Mouse (Mus musculus): Measurements from ENCODE around the gene Cela1. TPM values are rescaled to one million over a fixed set of nuclear protein-coding genes. Genes with fewer than 3 reads are reported as not detected.

The Cela1 gene
- polyA plus RNA-seq, 1 experiment from 2014 or later: 1.2 TPM

DNA sequence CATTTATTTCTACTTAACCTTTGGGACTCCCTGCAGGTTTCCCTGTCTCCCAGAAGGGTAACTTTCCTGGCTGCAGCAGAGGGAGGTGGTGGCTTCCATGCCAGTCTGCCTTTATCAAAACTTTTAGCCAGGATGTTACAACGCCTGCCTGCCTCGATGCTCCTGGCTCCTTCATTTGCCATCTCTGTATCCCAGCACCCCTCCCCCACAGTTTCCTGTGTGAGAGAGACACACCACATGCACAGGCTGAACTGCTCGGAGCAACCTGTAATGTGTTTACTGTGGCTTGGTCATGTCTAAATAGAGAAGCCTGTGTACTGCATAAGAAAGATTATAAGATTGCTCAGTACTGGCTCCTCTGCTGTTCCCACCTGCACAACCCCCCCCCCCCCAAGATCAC is 7.3 kb downstream of the Cela1 start:
- Histone ChIP-seq H3K36me3 (no peaks in the 10 kb centered on the region), H3K27me3 (no peaks in the 10 kb centered on the region), H3K4me1 (replicated peaks) (no peaks in the 10 kb centered on the region), H3K4me3 (no peak overlapping the region), H3K9me3 (no peaks in the 10 kb centered on the region), H3K4me2 (no peak overlapping the region), H3K9ac (no peak overlapping the region), H3K27ac (replicated peaks) (no peak overlapping the region)
- 54% methylated on average over 3 of the region's 3 CpGs for WGBS
- ATAC-seq (ENCODE audit: low FRiP score, low read depth): no peak

DNA sequence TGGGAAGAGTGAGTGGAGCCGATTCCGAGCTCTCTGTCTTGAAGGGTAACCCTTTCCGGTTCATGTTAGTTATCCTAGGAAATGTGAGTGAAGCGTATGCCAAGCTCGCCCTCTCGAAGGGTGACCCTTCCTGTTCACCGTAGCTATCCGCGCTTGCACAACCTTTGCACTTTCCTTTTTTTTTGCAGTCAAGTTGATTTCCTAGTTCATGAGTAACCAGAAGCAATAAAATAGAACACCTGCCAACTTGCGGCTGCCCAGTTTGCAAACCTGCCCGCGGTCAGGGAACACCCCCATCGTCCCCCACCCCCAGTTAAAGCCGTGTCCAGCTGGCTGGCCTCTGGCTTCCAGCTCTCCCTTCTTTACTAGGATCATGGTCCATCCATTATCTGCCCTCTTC is 8.7 kb downstream of the Cela1 start:
- H3K4me3 ChIP-seq: no peak overlapping the region
- ATAC-seq (ENCODE audit: low FRiP score, low read depth): no peak
- no peaks in the 10 kb centered on the region for H3K36me3 ChIP-seq
- no peaks in the 10 kb centered on the region for H3K4me1 ChIP-seq (replicated peaks)
- H3K4me2 ChIP-seq: no peak overlapping the region
- no peaks in the 10 kb centered on the region for H3K9me3 ChIP-seq
- no peak overlapping the region for H3K27ac ChIP-seq (replicated peaks)
- H3K9ac ChIP-seq: no peak overlapping the region
- no peaks in the 10 kb centered on the region for H3K27me3 ChIP-seq
- 91% methylated on average over 14 of the region's 14 CpGs for WGBS

DNA sequence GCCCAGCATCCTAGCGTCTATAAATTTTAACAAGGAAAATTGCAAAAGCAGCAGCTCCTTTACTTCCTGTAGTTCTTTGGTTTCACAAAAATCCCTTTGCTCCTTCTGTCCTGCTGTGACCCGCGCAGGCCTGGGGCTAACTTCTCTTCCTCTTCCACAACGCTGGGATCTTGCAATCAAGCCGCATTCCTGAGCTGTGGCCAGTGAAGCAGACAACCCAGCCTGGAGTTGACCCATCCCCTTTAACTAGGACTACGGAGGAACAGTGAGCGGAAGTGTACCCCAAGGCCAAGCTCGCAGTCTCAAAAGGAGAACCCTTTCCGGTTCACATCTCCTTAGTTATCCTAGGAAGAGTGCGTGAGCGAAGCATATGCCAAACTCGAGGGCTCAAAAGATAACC is 9.1 kb downstream of the Cela1 start:
- no peak overlapping the region for H3K27ac ChIP-seq (replicated peaks)
- H3K9ac ChIP-seq: no peak overlapping the region
- H3K36me3 ChIP-seq: no peaks in the 10 kb centered on the region
- no peak overlapping the region for H3K4me3 ChIP-seq
- no peak for ATAC-seq (ENCODE audit: low FRiP score, low read depth)
- WGBS: 86% methylated on average over 12 of the region's 12 CpGs
- H3K27me3 ChIP-seq: no peaks in the 10 kb centered on the region
- no peaks in the 10 kb centered on the region for H3K4me1 ChIP-seq (replicated peaks)
- no peak overlapping the region for H3K4me2 ChIP-seq
- H3K9me3 ChIP-seq: no peaks in the 10 kb centered on the region

DNA sequence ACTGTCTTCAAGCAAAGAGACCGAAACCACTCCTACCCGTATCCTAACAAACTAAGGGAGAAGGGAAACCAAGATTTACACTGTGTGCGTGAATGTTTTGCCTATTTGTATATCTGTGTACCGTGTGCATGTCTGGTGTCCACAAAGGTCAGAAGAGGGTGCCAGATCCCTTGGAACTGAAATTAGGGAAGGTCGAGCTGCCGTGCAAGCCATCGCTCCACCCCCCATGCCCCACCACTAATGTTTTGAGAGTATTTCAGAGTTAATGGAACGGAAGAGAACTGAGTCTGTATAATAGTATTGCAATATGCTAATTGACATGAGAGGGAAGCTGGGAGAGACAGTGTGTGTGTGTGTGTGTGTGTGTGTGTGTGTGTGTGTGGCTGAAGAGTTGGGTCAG is 10.0 kb downstream of the Cela1 start:
- Histone ChIP-seq H3K4me3 (no peak overlapping the region), H3K27me3 (no peaks in the 10 kb centered on the region), H3K4me1 (replicated peaks) (no peaks in the 10 kb centered on the region), H3K4me2 (no peak overlapping the region), H3K9ac (no peak overlapping the region), H3K36me3 (no peaks in the 10 kb centered on the region), H3K9me3 (no peaks in the 10 kb centered on the region), H3K27ac (replicated peaks) (no peak overlapping the region)
- 78% methylated on average over 8 of the region's 8 CpGs for WGBS
- ATAC-seq (ENCODE audit: low FRiP score, low read depth): no peak

DNA sequence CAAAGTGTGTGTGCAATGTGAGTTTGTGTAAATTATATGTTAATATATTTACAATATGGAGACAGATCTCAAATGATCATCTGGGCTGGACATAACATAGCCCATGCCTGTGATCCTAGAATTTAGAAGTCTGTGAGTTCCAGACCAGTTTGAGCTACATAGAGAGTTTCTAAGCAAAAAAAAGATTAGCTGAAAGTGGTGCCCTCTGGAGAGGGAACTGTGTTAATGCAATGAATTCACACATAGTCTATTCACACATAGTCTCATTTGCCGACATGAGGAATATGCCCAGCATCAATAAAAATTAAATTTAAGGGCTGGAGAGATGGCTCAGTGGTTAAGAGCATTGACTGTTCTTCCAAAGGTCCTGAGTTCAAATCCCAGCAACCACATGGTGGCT is 11.2 kb downstream of the Cela1 start:
- ATAC-seq (ENCODE audit: low FRiP score, low read depth): no peak

DNA sequence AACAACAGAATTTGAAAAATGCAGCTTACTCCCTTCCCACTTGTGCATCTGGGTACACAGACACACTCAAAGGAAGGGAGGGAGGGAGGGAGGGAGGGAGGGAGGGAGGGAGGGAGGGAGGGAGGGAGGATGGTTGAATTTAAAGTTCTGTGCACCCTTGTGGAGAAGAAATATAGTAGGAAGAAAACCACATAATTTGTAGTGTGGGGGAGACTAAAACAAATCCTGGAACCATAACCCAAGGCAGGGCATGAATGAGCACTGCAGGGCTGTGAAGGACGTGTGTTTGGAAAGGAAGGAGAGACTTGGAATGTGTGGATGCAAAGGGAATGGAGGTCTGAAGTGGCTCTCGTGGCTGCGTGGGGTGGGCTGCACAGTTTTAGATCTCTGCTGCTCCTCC is 12.2 kb downstream of the Cela1 start:
- Histone ChIP-seq H3K27me3 (no peaks in the 10 kb centered on the region), H3K27ac (replicated peaks) (no peak overlapping the region), H3K4me2 (no peak overlapping the region), H3K9ac (no peak overlapping the region), H3K4me1 (replicated peaks) (no peaks in the 10 kb centered on the region), H3K9me3 (no peaks in the 10 kb centered on the region), H3K4me3 (no peak overlapping the region), H3K36me3 (no peaks in the 10 kb centered on the region)
- ATAC-seq (ENCODE audit: low FRiP score, low read depth): no peak
- 63% methylated on average over 3 of the region's 3 CpGs for WGBS

More for the DNA sequence above, 11.2 kb downstream of the Cela1 start:
- Histone ChIP-seq H3K27me3 (no peaks in the 10 kb centered on the region), H3K9ac (no peak overlapping the region), H3K4me2 (no peak overlapping the region), H3K4me3 (no peak overlapping the region), H3K36me3 (no peaks in the 10 kb centered on the region), H3K4me1 (replicated peaks) (no peaks in the 10 kb centered on the region), H3K9me3 (no peaks in the 10 kb centered on the region), H3K27ac (replicated peaks) (no peak overlapping the region)
- 91% methylated on average over 1 of the region's 1 CpGs for WGBS

DNA sequence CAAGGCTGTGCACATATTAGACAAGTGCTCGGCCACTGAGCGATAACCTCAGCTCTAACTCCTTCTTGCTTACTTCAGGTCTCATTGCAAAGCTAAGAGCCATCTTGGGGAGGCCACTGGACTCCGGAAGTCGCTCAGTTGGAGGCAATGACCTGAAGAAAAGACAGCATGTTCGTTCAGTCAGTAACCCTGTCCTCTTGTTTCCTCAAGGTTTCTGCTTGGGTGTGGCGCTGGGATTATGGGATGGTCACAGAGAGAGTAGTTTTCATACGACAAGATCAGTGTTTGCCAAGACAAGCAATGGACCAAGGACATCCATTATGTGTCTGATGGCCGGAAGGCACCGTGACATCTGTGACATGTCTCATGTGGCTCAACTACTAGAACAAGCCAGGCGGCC is 13.2 kb downstream of the Cela1 start:
- Histone ChIP-seq H3K36me3 (no peaks in the 10 kb centered on the region), H3K4me1 (replicated peaks) (no peaks in the 10 kb centered on the region), H3K4me2 (no peak overlapping the region), H3K9me3 (no peaks in the 10 kb centered on the region), H3K27me3 (no peaks in the 10 kb centered on the region), H3K9ac (no peak overlapping the region), H3K4me3 (no peak overlapping the region), H3K27ac (replicated peaks) (no peak overlapping the region)
- 92% methylated on average over 10 of the region's 10 CpGs for WGBS
- ATAC-seq (ENCODE audit: low FRiP score, low read depth): no peak

DNA sequence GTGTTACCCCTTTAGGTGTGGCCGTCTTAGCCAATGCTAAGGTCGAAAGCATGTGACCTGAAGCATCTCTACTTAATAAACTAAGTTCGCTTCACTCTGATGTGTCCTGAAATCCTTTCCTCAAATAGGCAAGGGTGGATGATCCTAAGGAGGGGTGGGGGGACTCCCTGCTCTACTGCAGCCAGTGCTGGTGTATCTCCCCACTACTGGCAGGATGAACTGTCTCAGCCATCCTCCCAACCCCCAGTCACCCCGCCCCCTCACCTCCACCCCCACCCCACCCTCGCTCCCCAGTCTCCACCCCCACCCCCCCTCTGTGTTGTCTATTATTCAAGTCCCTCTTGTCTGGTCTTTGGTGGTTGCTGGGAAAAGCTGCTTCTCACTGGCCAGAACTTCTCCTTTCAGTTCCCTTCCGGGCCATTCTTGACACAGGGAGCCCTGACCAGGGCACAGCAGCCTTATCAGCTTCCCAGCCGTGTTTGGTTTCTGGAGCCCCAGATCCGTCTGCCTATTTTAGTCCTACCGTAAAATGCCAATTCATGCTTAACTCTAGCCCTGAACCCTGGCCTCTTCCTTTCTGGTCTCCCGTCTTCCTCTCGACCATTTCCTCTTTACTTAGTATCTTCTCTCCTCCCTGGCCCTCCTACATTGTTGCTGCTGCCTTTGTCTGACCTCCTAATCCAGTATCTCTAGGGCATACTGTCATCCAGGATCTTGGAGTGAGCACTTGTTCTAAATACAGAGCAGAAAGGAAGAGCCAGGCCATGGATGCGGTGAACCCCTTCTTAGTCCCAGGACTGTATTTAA is 13.9 kb downstream of the Cela1 start:
- H3K4me2 ChIP-seq: no peak overlapping the region
- no peak overlapping the region for H3K9ac ChIP-seq
- 42% methylated on average over 12 of the region's 12 CpGs for WGBS
- ATAC-seq (ENCODE audit: low FRiP score, low read depth): no peak
- no peaks in the 10 kb centered on the region for H3K4me1 ChIP-seq (replicated peaks)
- no peaks in the 10 kb centered on the region for H3K27me3 ChIP-seq
- no peaks in the 10 kb centered on the region for H3K36me3 ChIP-seq
- no peak overlapping the region for H3K4me3 ChIP-seq
- no peaks in the 10 kb centered on the region for H3K9me3 ChIP-seq
- no peak overlapping the region for H3K27ac ChIP-seq (replicated peaks)

DNA sequence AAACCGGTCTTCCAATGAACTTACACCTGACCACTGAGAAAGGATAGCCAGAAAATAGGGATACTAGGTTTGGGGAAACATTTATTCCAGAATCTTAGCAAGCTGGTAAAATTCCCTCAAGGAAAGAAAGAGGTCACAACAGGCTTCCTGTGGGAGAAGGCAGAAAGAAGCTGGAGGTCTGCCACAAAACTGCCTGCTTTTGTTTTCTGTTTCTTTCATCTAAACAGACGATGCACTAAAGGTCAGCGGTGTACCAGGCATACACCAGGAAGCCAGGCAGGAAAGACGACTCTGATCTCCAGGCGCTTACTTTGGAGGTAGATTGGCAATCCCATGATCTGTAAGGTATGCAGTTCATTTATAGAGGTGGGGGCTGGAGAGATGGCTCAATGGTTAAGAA is 16.9 kb downstream of the Cela1 start:
- ATAC-seq (ENCODE audit: low FRiP score, low read depth): no peak
- Histone ChIP-seq H3K9ac (no peak overlapping the region), H3K9me3 (no peaks in the 10 kb centered on the region), H3K36me3 (no peaks in the 10 kb centered on the region), H3K4me2 (no peak overlapping the region), H3K27me3 (no peaks in the 10 kb centered on the region), H3K27ac (replicated peaks) (no peak overlapping the region), H3K4me1 (replicated peaks) (peaks cover 10% of the 10 kb centered on the region), H3K4me3 (no peak overlapping the region)
- 62% methylated on average over 5 of the region's 5 CpGs for WGBS

DNA sequence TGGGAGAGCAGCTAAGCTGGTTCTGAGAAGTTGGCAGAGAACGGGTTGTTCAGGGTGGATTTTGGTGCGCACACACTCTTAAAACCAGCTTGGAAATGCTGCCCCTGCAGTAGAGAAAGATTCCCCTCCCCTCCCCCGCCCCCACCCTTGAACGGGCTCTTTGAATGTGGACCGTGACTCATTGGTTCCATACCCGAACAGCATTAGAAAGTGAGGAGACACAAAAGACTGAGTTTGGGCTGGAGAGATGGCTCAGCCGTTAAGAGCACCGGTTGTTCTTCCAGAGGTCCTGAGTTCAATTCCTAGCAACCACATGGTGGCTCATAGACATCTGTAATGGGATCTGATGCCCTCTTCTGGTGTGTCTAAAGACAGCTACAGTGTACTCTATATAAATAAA is 17.7 kb downstream of the Cela1 start:
- no peaks in the 10 kb centered on the region for H3K36me3 ChIP-seq
- no peak overlapping the region for H3K4me2 ChIP-seq
- H3K9me3 ChIP-seq: no peaks in the 10 kb centered on the region
- no peak overlapping the region for H3K9ac ChIP-seq
- no peak for ATAC-seq (ENCODE audit: low FRiP score, low read depth)
- H3K4me3 ChIP-seq: no peak overlapping the region
- no peak overlapping the region for H3K27ac ChIP-seq (replicated peaks)
- H3K27me3 ChIP-seq: no peaks in the 10 kb centered on the region
- peaks cover 12% of the 10 kb centered on the region for H3K4me1 ChIP-seq (replicated peaks)
- WGBS: 71% methylated on average over 8 of the region's 8 CpGs

DNA sequence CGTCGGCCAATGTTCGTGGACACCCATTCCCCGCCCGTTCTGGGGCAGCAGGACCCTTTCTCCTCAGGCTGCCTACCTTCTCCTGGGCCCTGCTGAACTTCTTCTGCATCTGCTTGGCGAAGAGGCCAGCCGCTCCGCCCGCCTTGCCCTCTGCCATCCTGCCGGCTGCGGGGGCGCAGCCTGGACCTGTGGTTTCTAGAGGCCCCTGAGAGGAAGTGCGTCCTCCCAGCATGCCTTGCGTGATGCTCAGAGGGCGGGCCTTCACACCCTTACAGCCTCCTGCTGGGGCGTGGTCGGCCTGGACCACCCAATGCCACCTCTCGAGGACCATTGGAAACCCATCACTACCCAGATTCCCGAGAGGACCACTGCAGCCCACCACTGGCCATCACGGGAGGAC is 18.4 kb downstream of the Cela1 start, which contains the start of gene Bin2:
Gene Bin2, minus strand, starts transcription at position 217 of the 400 bp plus-strand sequence.
- no peak for ATAC-seq (ENCODE audit: low FRiP score, low read depth)

DNA sequence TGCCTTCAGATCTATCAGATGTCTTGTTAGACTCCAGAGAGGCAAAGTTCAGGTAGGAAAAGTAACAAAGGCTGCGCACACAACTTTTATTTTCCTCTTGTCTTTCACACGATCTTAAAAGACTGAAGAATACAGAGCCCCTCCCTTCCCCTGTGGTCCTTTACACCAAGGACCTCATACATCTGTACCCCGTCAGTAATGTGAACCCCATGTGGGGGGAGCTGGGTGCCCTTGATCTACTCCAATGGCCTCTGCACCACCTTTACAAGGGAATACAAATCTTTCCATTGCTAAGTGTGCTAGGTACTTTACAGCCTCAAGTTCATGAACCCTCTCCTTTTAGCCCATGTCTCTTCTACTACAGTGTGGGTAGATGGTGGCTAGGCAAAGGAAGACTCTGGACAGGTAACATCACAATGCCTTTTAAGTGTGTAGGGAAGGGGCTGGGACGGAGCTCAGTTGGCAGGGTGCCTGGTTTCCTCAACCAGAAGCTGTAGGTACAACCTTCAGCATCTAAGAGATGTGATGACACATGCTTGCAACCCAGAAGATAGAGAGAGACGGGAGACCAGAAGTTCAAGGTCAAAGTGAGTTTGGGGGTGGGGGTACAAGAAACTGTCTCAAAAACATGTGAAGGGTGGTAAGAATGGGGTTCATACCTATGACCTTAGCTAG is 19.7 kb downstream of the Cela1 start:
- no peak for ATAC-seq (ENCODE audit: low FRiP score, low read depth)
- no peaks in the 10 kb centered on the region for H3K36me3 ChIP-seq
- no peaks in the 10 kb centered on the region for H3K9me3 ChIP-seq
- H3K4me2 ChIP-seq: no peak overlapping the region
- H3K27me3 ChIP-seq: no peaks in the 10 kb centered on the region
- peaks cover 12% of the 10 kb centered on the region for H3K4me1 ChIP-seq (replicated peaks)
- H3K4me3 ChIP-seq: no peak overlapping the region
- 84% methylated on average over 5 of the region's 5 CpGs for WGBS
- no peak overlapping the region for H3K27ac ChIP-seq (replicated peaks)
- no peak overlapping the region for H3K9ac ChIP-seq

More for the DNA sequence above, 18.4 kb downstream of the Cela1 start, which contains the start of gene Bin2:
- WGBS: 94% methylated on average over 20 of the region's 20 CpGs
- Histone ChIP-seq H3K4me1 (replicated peaks) (peaks cover 12% of the 10 kb centered on the region), H3K36me3 (no peaks in the 10 kb centered on the region), H3K4me3 (no peak within 1 kb of the TSS), H3K27me3 (no peaks in the 10 kb centered on the region), H3K4me2 (no peak within 1 kb of the TSS), H3K9me3 (no peaks in the 10 kb centered on the region), H3K27ac (replicated peaks) (no peak within 1 kb of the TSS), H3K9ac (no peak within 1 kb of the TSS)

Measured in hindbrain, embryonic 15.5 days (tissue).